In genomic region chr4:149870412-149870811, GRCm38 (mm10) we compare ENCODE assay signal across 16 mouse cellular contexts.
DNase-seq lines count a peak whose midpoint lies in the region; ATAC-seq and TF ChIP-seq lines count a peak whose summit lies in the region.
"Had no signal": no experiment of that assay in that cellular context is flagged by ENCODE, and none has a peak within 500 bp of the region (broad histone marks: within the 10 kb centered on the region; RNA-seq: fewer than 3 reads in every experiment).

No protein-coding gene starts in this region.

- H3K4me3 ChIP-seq in liver, adult 2 months (ENCODE audit: insufficient read depth, low read depth, low read length): no peak overlapping the region
- H3K4me3 ChIP-seq in CH12.LX (replicated peaks in 1 of 3; ENCODE audit: low read depth in 2 of 3, low read length in 2 of 3, poor library complexity in 1 of 3): no peak overlapping the region
- no peak overlapping the region for H3K4me3 ChIP-seq in embryonic fibroblast, embryonic 13.5 days (ENCODE audit: insufficient read depth, low read length)
- H3K4me3 ChIP-seq: heart, embryonic 15.5 days; hindbrain, embryonic 15.5 days had no signal

- no peaks in the 10 kb centered on the region for H3K79me2 ChIP-seq in liver, adult 2 months (ENCODE audit: control insufficient read depth, insufficient read depth, low read length)
- no peaks in the 10 kb centered on the region for H3K79me2 ChIP-seq in CH12.LX (replicated peaks; ENCODE audit: control insufficient read depth, extremely low read depth, insufficient read depth, poor library complexity, severe bottlenecking)

- no peak; the same call in 1 of the 2 replicates for TF ChIP-seq RAD21 in CH12.LX (IDR thresholded peaks at IDR 0.05; ENCODE audit: low read depth, low read length)

- TF ChIP-seq CTCF in liver, adult 2 months (IDR thresholded peaks at IDR 0.05; ENCODE audit: low read depth, low read length): peak; percentile 34; the same call in 1 of the 2 replicates
- TF ChIP-seq CTCF in CH12.LX (conservative IDR thresholded peaks at IDR 0.05 in 1 of 2, IDR thresholded peaks at IDR 0.05 in 1 of 2; ENCODE audit: low read depth in 2 of 2, low read length in 2 of 2): peak; percentile 24 to 26; a peak in 2 of 4 replicates
- TF ChIP-seq CTCF in embryonic fibroblast, embryonic 13.5 days (IDR thresholded peaks at IDR 0.05; ENCODE audit: borderline replicate concordance, insufficient read depth, low read length): peak; percentile 15; the same call in 1 of the 2 replicates

- H3K9me3 ChIP-seq in CH12.LX (replicated peaks; ENCODE audit: low read length): peaks cover 9% of the 10 kb centered on the region
- H3K9me3 ChIP-seq: heart, embryonic 15.5 days; hindbrain, embryonic 15.5 days had no signal

- dilution Hi-C loops in CH12.LX (cut with MboI; ENCODE audit: extremely low pct_ligation_motif_present, extremely low pct_unique_long_range_greater_than_20kb, low sequenced_read_pairs): no loop called here

- no peaks in the 10 kb centered on the region for H3K27me3 ChIP-seq in liver, adult 2 months (ENCODE audit: control insufficient read depth, insufficient read depth, low read length)
- H3K27me3 ChIP-seq in CH12.LX (replicated peaks): peaks cover 61% of the 10 kb centered on the region
- H3K27me3 ChIP-seq: heart, embryonic 15.5 days; hindbrain, embryonic 15.5 days; Patski had no signal

- H3K36me3 ChIP-seq in liver, adult 2 months (ENCODE audit: control insufficient read depth, insufficient read depth, low read length): no peaks in the 10 kb centered on the region
- H3K36me3 ChIP-seq in CH12.LX (replicated peaks in 1 of 2; ENCODE audit: control insufficient read depth in 1 of 2, insufficient read depth in 1 of 2, low read length in 1 of 2): no peaks in the 10 kb centered on the region
- H3K36me3 ChIP-seq: heart, embryonic 15.5 days; hindbrain, embryonic 15.5 days had no signal

- DNase-seq in CD4-positive, CD25-positive, alpha-beta regulatory T cell, adult 2 months (ENCODE audit: low read depth, low spot score): peak; percentile 55
- DNase-seq in liver, adult 2 months (ENCODE audit: extremely low read depth, low read depth, low spot score): no peak
- DNase-seq in liver (no peak), CH12.LX (ENCODE audit: extremely low read depth) (no peak)
- DNase-seq in frontal cortex, postnatal 36 days (ENCODE audit: low spot score in 2 of 2): no peak
- no peak for DNase-seq in frontal cortex, postnatal 14 days (ENCODE audit: low spot score in 2 of 2)
- DNase-seq: adrenal gland, postnatal 10 days; cerebellum, adult 11 months; gastrocnemius, postnatal 25 days; thymus, adult 18-20 months had no signal

- no peak for ATAC-seq in CD4-positive, CD25-positive, alpha-beta regulatory T cell, adult 4 months
- ATAC-seq: midbrain, embryonic 16.5 days; Patski had no signal

- no peak overlapping the region for H3K27ac ChIP-seq in liver, adult 2 months (replicated peaks; ENCODE audit: insufficient read depth, low read depth, low read length)
- no peak overlapping the region for H3K27ac ChIP-seq in CH12.LX (ENCODE audit: insufficient read depth, low read depth)
- H3K27ac ChIP-seq in embryonic fibroblast, embryonic 13.5 days (ENCODE audit: insufficient read depth, low read length): no peak overlapping the region
- H3K27ac ChIP-seq: heart, embryonic 15.5 days; hindbrain, embryonic 15.5 days had no signal

- no peak overlapping the region for H3K9ac ChIP-seq in liver, adult 2 months (ENCODE audit: low read depth, low read length)
- H3K9ac ChIP-seq in CH12.LX (ENCODE audit: insufficient read depth, low read depth): no peak overlapping the region
- H3K9ac ChIP-seq: heart, embryonic 15.5 days; hindbrain, embryonic 15.5 days had no signal

- TF ChIP-seq EP300 in CH12.LX (IDR thresholded peaks at IDR 0.05; ENCODE audit: low read length): no peak

- no peak overlapping the region for H3K4me2 ChIP-seq in CH12.LX (ENCODE audit: insufficient read depth, low read depth, poor library complexity, severe bottlenecking)
- H3K4me2 ChIP-seq: heart, embryonic 15.5 days; hindbrain, embryonic 15.5 days had no signal

- H3K4me1 ChIP-seq in liver, adult 2 months (ENCODE audit: control insufficient read depth, insufficient read depth, low read length): 0 out of 2 replicates have a peak, but pooled peaks cover under 1% of the 10 kb centered on the region
- H3K4me1 ChIP-seq in CH12.LX (ENCODE audit: control insufficient read depth in 1 of 2, insufficient read depth in 2 of 2): peaks cover 7 to 24% of the 10 kb centered on the region in 2 experiments; a peak in 3 of 4 replicates
- H3K4me1 ChIP-seq in embryonic fibroblast, embryonic 13.5 days (ENCODE audit: control insufficient read depth, insufficient read depth, low read length): no peaks in the 10 kb centered on the region

- in situ Hi-C loops in CH12.LX (cut with MboI; ENCODE audit: low pct_ligation_motif_present, low pct_unique_long_range_greater_than_20kb, low sequenced_read_pairs): loop anchor here (10.0 kb wide), 1 partner anchor 74 kb away; no protein-coding TSS in a partner anchor

- no peak for TF ChIP-seq POLR2A in liver, adult 2 months (IDR thresholded peaks at IDR 0.05; ENCODE audit: extremely low read depth, insufficient read depth, low read length)
- TF ChIP-seq POLR2A in CH12.LX (IDR thresholded peaks at IDR 0.05; ENCODE audit: low read depth, low read length): no peak
- no peak for TF ChIP-seq POLR2A in embryonic fibroblast, embryonic 13.5 days (IDR thresholded peaks at IDR 0.05; ENCODE audit: low read depth, low read length)

TF ChIP-seq in CH12.LX, 34 proteins besides CTCF, POLR2A, EP300 and RAD21:
- TF ChIP-seq SIN3A (IDR thresholded peaks at IDR 0.05; ENCODE audit: low read length): no peak
- peak; percentile 22 for TF ChIP-seq SMC3 (IDR thresholded peaks at IDR 0.05; ENCODE audit: low read depth, low read length)
